Comparison of ENCODE assay signal across 14 mouse cellular contexts in genomic region chr10:128297221-128297620, GRCm38 (mm10). TPM values are rescaled to one million over a fixed set of nuclear protein-coding genes. Genes with fewer than 3 reads are reported as not detected.
A peak's percentile ranks its signal among the peaks of the same experiment; 100 is the strongest.
DNase-seq lines count a peak whose midpoint lies in the region; ATAC-seq and TF ChIP-seq lines count a peak whose summit lies in the region.
"Had no signal": no experiment of that assay in that cellular context is flagged by ENCODE, and none has a peak within 500 bp of the region (broad histone marks: within the 10 kb centered on the region; RNA-seq: fewer than 3 reads in every experiment).

No protein-coding gene starts in this region.

- TF ChIP-seq EP300 in ES-Bruce4 (IDR thresholded peaks at IDR 0.05; ENCODE audit: insufficient read depth, low read depth, low read length), result no peak

- H3K4me1 ChIP-seq in hindbrain, postnatal 0 days (ENCODE audit: insufficient read depth, low read length), result peaks cover 2% of the 10 kb centered on the region; the same call in 1 of the 2 replicates
- H3K4me1 ChIP-seq in hindbrain, embryonic 13.5 days (replicated peaks), result peaks cover 16% of the 10 kb centered on the region
- peaks cover 51% of the 10 kb centered on the region for H3K4me1 ChIP-seq in E14TG2a.4 (replicated peaks; ENCODE audit: low read depth, low read length)
- H3K4me1 ChIP-seq in ES-Bruce4 (ENCODE audit: control insufficient read depth, insufficient read depth, low read length), result no peaks in the 10 kb centered on the region

- no peak overlapping the region for H3K4me3 ChIP-seq in hindbrain, postnatal 0 days (ENCODE audit: low read length)
- no peak overlapping the region for H3K4me3 ChIP-seq in hindbrain, embryonic 13.5 days
- H3K4me3 ChIP-seq in E14TG2a.4 (replicated peaks; ENCODE audit: low read length) (peak overlapping the region; percentile 66), ES-Bruce4 (ENCODE audit: low read depth, low read length) (peak overlapping the region; percentile 34)
- H3K4me3 ChIP-seq: hindbrain, embryonic 10.5 days; liver, embryonic 15.5 days; midbrain, embryonic 10.5 days; neural tube, embryonic 12.5 days; stomach, embryonic 15.5 days had no signal

- 58% methylated on average over 4 of the region's 4 CpGs for whole genome bisulfite sequencing in hindbrain, postnatal 0 days
- WGBS in hindbrain, embryonic 13.5 days, result 78% methylated on average over 4 of the region's 4 CpGs

- no peak overlapping the region for H3K9ac ChIP-seq in hindbrain, postnatal 0 days (replicated peaks; ENCODE audit: low read length)
- H3K9ac ChIP-seq in hindbrain, embryonic 13.5 days, result no peak overlapping the region
- H3K9ac ChIP-seq in ES-Bruce4 (ENCODE audit: low read depth, poor library complexity, severe bottlenecking), result peak overlapping the region; percentile 9; the same call in 1 of the 2 replicates
- H3K9ac ChIP-seq: liver, embryonic 15.5 days; neural tube, embryonic 12.5 days; stomach, embryonic 15.5 days had no signal

- peak overlapping the region; percentile 32; the same call in 1 of the 2 replicates for H3K27ac ChIP-seq in hindbrain, postnatal 0 days
- no peak overlapping the region for H3K27ac ChIP-seq in hindbrain, embryonic 13.5 days
- no peak overlapping the region for H3K27ac ChIP-seq in ES-Bruce4 (ENCODE audit: insufficient read depth, low read length)
- H3K27ac ChIP-seq: hindbrain, embryonic 10.5 days; liver, embryonic 15.5 days; neural tube, embryonic 12.5 days; stomach, embryonic 15.5 days had no signal

- DNase-seq in hindbrain, postnatal 0 days (ENCODE audit: low spot score), result peak; percentile 28
- DNase-seq in cerebellum, adult 8-10 months, result peak; percentile 66
- no peak for DNase-seq in layer of hippocampus, adult 8-10 months (ENCODE audit: low spot score in 2 of 2)
- no peak for DNase-seq in spleen, postnatal 36 days (ENCODE audit: low spot score in 2 of 2)
- no peak for DNase-seq in thymus, adult 18-20 months
- DNase-seq: kidney, postnatal 36 days had no signal

- TF ChIP-seq POLR2A in ES-Bruce4 (IDR thresholded peaks at IDR 0.05; ENCODE audit: insufficient read depth, low read length), result no peak

- no peaks in the 10 kb centered on the region for H3K27me3 ChIP-seq in hindbrain, postnatal 0 days (ENCODE audit: insufficient read depth, low read length)
- no peaks in the 10 kb centered on the region for H3K27me3 ChIP-seq in hindbrain, embryonic 13.5 days
- H3K27me3 ChIP-seq in E14TG2a.4 (ENCODE audit: insufficient read depth, low read length) (no peaks in the 10 kb centered on the region), ES-Bruce4 (ENCODE audit: control insufficient read depth, insufficient read depth, low read length, poor library complexity, severe bottlenecking) (no peaks in the 10 kb centered on the region)
- H3K27me3 ChIP-seq: liver, embryonic 15.5 days; neural tube, embryonic 12.5 days; stomach, embryonic 15.5 days had no signal

- ATAC-seq in hindbrain, postnatal 0 days, result no peak
- ATAC-seq in hindbrain, embryonic 13.5 days (ENCODE audit: low FRiP score), result no peak

- TF ChIP-seq CTCF in hindbrain, postnatal 0 days (IDR thresholded peaks at IDR 0.05; ENCODE audit: low read depth), result no peak
- TF ChIP-seq CTCF in E14TG2a.4 (conservative IDR thresholded peaks at IDR 0.05; ENCODE audit: low read length) (no peak), ES-Bruce4 (IDR thresholded peaks at IDR 0.05; ENCODE audit: low read depth, low read length) (no peak)

- H3K36me3 ChIP-seq in hindbrain, postnatal 0 days (ENCODE audit: insufficient read depth, low read length), result 0 out of 2 replicates have a peak, but pooled peaks cover 8% of the 10 kb centered on the region
- peaks cover 11% of the 10 kb centered on the region for H3K36me3 ChIP-seq in hindbrain, embryonic 13.5 days
- peaks cover 9% of the 10 kb centered on the region for H3K36me3 ChIP-seq in E14TG2a.4 (ENCODE audit: insufficient read depth, low read length)
- no peaks in the 10 kb centered on the region; the same call in 1 of the 2 replicates for H3K36me3 ChIP-seq in ES-Bruce4 (ENCODE audit: control insufficient read depth, insufficient read depth, low read length, poor library complexity, severe bottlenecking)

- no peaks in the 10 kb centered on the region for H3K9me3 ChIP-seq in hindbrain, postnatal 0 days (ENCODE audit: low read length)
- no peaks in the 10 kb centered on the region for H3K9me3 ChIP-seq in hindbrain, embryonic 13.5 days
- H3K9me3 ChIP-seq in E14TG2a.4 (ENCODE audit: low read length) (no peaks in the 10 kb centered on the region), ES-Bruce4 (replicated peaks; ENCODE audit: control insufficient read depth, insufficient read depth, low read length, poor library complexity, severe bottlenecking) (no peaks in the 10 kb centered on the region)
- H3K9me3 ChIP-seq: hindbrain, embryonic 10.5 days; liver, embryonic 15.5 days; midbrain, embryonic 10.5 days; neural tube, embryonic 12.5 days; stomach, embryonic 15.5 days had no signal

- H3K4me2 ChIP-seq in hindbrain, postnatal 0 days (ENCODE audit: low read depth, low read length), result no peak overlapping the region
- H3K4me2 ChIP-seq in hindbrain, embryonic 13.5 days, result no peak overlapping the region
- H3K4me2 ChIP-seq: liver, embryonic 15.5 days; neural tube, embryonic 12.5 days; stomach, embryonic 15.5 days had no signal

RNA-seq across cellular contexts. Expression of gene Il23a, which starts 1.3 kb away (rescaled TPM):
- total RNA-seq in hindbrain, postnatal 0 days (2014; rRNA removed), result 0.50 TPM in 1 of 2 replicates, not detected in the other
- 0.35 and 0.73 TPM in 2 replicates for polyA plus RNA-seq in hindbrain, postnatal 0 days (2015; fragmentation: Nextera tagmentation; extraction: Ambion mirVana)
- 0.10 TPM in 1 of 2 replicates, not detected in the other for polyA plus RNA-seq in hindbrain, embryonic 13.5 days (2015; fragmentation: Nextera tagmentation; extraction: Ambion mirVana)
- polyA plus RNA-seq in ES-Bruce4 (2011; ENCODE audit: insufficient read depth, insufficient read length, low read depth, missing spikeins), result 4.7 and 5.7 TPM in 2 replicates
- total RNA-seq in layer of hippocampus, adult 8-10 months (2022), result not detected
- polyA plus RNA-seq: hindbrain, embryonic 10.5 days; liver, embryonic 15.5 days; midbrain, embryonic 10.5 days had no signal

RNA-seq across cellular contexts. Expression of gene Pan2, which starts 5.9 kb away (rescaled TPM):
- 21.2 and 25.2 TPM in 2 replicates for total RNA-seq in hindbrain, postnatal 0 days (2014; rRNA removed)
- polyA plus RNA-seq in hindbrain, postnatal 0 days (2015; fragmentation: Nextera tagmentation; extraction: Ambion mirVana), result 14.3 and 16.4 TPM in 2 replicates
- polyA plus RNA-seq in hindbrain, embryonic 13.5 days (2015; fragmentation: Nextera tagmentation; extraction: Ambion mirVana), result 25.3 and 25.8 TPM in 2 replicates
- 40.5 and 40.8 TPM in 2 replicates for polyA plus RNA-seq in ES-Bruce4 (2011; ENCODE audit: insufficient read depth, insufficient read length, low read depth, missing spikeins)
- 10 to 100 TPM; 14.6 to 16.3 (median 15.5) TPM for total RNA-seq in layer of hippocampus, adult 8-10 months (2022)

RNA-seq across cellular contexts. Expression of gene Cnpy2, which starts 25.0 kb away (rescaled TPM):
- total RNA-seq in hindbrain, postnatal 0 days (2014; rRNA removed), result 42.9 and 73.3 TPM in 2 replicates
- 186 and 189 TPM in 2 replicates for polyA plus RNA-seq in hindbrain, postnatal 0 days (2015; fragmentation: Nextera tagmentation; extraction: Ambion mirVana)
- 227 and 228 TPM in 2 replicates for polyA plus RNA-seq in hindbrain, embryonic 13.5 days (2015; fragmentation: Nextera tagmentation; extraction: Ambion mirVana)
- 62.9 and 68.4 TPM in 2 replicates for polyA plus RNA-seq in ES-Bruce4 (2011; ENCODE audit: insufficient read depth, insufficient read length, low read depth, missing spikeins)
- total RNA-seq in layer of hippocampus, adult 8-10 months (2022), result 10 to 100 TPM; 69.2 to 89.4 (median 82.4) TPM

RNA-seq across cellular contexts. Expression of gene Stat2, which starts 26.9 kb away (rescaled TPM):
- 7.5 and 8.5 TPM in 2 replicates for total RNA-seq in hindbrain, postnatal 0 days (2014; rRNA removed)
- 9.7 and 12.8 TPM in 2 replicates for polyA plus RNA-seq in hindbrain, postnatal 0 days (2015; fragmentation: Nextera tagmentation; extraction: Ambion mirVana)
- 21.4 and 22.6 TPM in 2 replicates for polyA plus RNA-seq in hindbrain, embryonic 13.5 days (2015; fragmentation: Nextera tagmentation; extraction: Ambion mirVana)
- polyA plus RNA-seq in ES-Bruce4 (2011; ENCODE audit: insufficient read depth, insufficient read length, low read depth, missing spikeins), result 29.7 and 35.9 TPM in 2 replicates
- total RNA-seq in layer of hippocampus, adult 8-10 months (2022), result 10 to 100 TPM; 34.3 to 39.3 (median 37.8) TPM

RNA-seq across cellular contexts. Expression of gene Apof, which starts 28.8 kb away (rescaled TPM):
- total RNA-seq in hindbrain, postnatal 0 days (2014; rRNA removed), result 0.50 TPM in 1 of 2 replicates, not detected in the other
- 0.23 and 0.41 TPM in 2 replicates for polyA plus RNA-seq in hindbrain, postnatal 0 days (2015; fragmentation: Nextera tagmentation; extraction: Ambion mirVana)
- not detected in 2 replicates for polyA plus RNA-seq in hindbrain, embryonic 13.5 days (2015; fragmentation: Nextera tagmentation; extraction: Ambion mirVana)
- polyA plus RNA-seq in ES-Bruce4 (2011; ENCODE audit: insufficient read depth, insufficient read length, low read depth, missing spikeins), result not detected in 2 replicates
- total RNA-seq in layer of hippocampus, adult 8-10 months (2022), result not detected
- polyA plus RNA-seq: hindbrain, embryonic 10.5 days; midbrain, embryonic 10.5 days; neural tube, embryonic 12.5 days had no signal

Comparison
In these comparisons a context has a peak if more than half of its experiments do, and no peak if none do; other contexts are left out.
1. DNase-seq: peak in hindbrain, postnatal 0 days (single experiment) and cerebellum, adult 8-10 months (single experiment); none in layer of hippocampus, adult 8-10 months (0 of 2), spleen, postnatal 36 days (0 of 2) and thymus, adult 18-20 months (0 of 2).
2. H3K4me3 ChIP-seq: peak in E14TG2a.4 (single experiment) and ES-Bruce4 (single experiment); none in hindbrain, postnatal 0 days (single experiment) and hindbrain, embryonic 13.5 days (single experiment).